Mouse (Mus musculus): ENCODE measurements around the gene E2f6. TPM values are rescaled to one million over a fixed set of nuclear protein-coding genes. Genes with fewer than 3 reads are reported as not detected.

E2f6 gene
- total and polyA plus RNA-seq, 3 experiments: 35.4 to 67.0 TPM; not detected in 1

DNA sequence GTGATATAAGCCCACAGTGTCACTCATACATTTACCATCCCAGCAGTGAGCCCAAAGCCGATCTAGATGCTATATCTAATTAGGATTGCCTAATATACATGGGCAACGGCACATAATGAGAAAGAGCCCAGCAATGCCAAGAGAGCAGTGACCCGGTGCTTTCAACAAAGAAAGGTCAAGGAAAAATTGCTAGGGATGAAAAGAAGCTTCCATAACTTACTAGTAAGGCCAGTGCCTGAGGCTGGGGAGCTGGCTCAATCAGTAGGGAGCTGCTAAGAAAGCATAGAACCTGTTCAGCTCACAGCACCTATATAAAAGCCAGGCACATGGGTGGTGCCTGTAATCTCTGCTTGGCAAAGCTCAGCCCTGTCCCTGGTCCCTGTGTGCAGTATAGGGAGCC lies 30.4 kb upstream of the E2f6 start:
- Histone ChIP-seq H3K4me1 (ENCODE audit: control insufficient read depth in 1 of 2, insufficient read depth in 2 of 2, low read length in 2 of 2) (no peaks in the 10 kb centered on the region), H3K27ac (ENCODE audit: control insufficient read depth, low read depth, low read length) (no peak overlapping the region), H3K9me3 (replicated peaks; ENCODE audit: insufficient read depth, low read length) (no peaks in the 10 kb centered on the region), H3K79me2 (ENCODE audit: control insufficient read depth, insufficient read depth, low read length, poor library complexity) (no peaks in the 10 kb centered on the region), H3K9ac (ENCODE audit: control insufficient read depth, low read depth, low read length, poor library complexity, severe bottlenecking) (no peak overlapping the region), H3K4me3 (ENCODE audit: control insufficient read depth in 1 of 2, insufficient read depth in 1 of 2, low read depth in 2 of 2, low read length in 2 of 2) (no peak overlapping the region), H3K27me3 (ENCODE audit: control insufficient read depth in 1 of 2, insufficient read depth in 2 of 2, low read length in 2 of 2) (peaks cover 4 to 15% of the 10 kb centered on the region in 2 experiments), H3K36me3 (ENCODE audit: control insufficient read depth in 1 of 2, insufficient read depth in 2 of 2, low read length in 2 of 2) (no peaks in the 10 kb centered on the region)
- no peak for DNase-seq (ENCODE audit: low read depth, low spot score)
- TF ChIP-seq MAZ (IDR thresholded peaks at IDR 0.05; ENCODE audit: low read depth, low read length) (no peak), ZKSCAN1 (IDR thresholded peaks at IDR 0.05; ENCODE audit: low read depth, low read length) (no peak), MEF2A (IDR thresholded peaks at IDR 0.05; ENCODE audit: extremely low read depth, insufficient replicate concordance, low read depth, low read length, poor library complexity, severe bottlenecking) (no peak), POLR2AphosphoS2 (IDR thresholded peaks at IDR 0.05; ENCODE audit: low read length) (no peak), UBTF (IDR thresholded peaks at IDR 0.05; ENCODE audit: borderline replicate concordance, insufficient read depth, low read depth, low read length) (no peak), KAT2A (conservative IDR thresholded peaks at IDR 0.05; ENCODE audit: low read depth, low read length) (no peak), POLR2A (IDR thresholded peaks at IDR 0.05; ENCODE audit: control insufficient read depth in 1 of 2, insufficient read depth in 1 of 2, low read depth in 1 of 2, low read length in 2 of 2, poor library complexity in 1 of 2) (no peak), MYB (IDR thresholded peaks at IDR 0.05; ENCODE audit: low read depth, low read length) (no peak), USF2 (IDR thresholded peaks at IDR 0.05; ENCODE audit: borderline replicate concordance in 1 of 2, insufficient read depth in 1 of 2, low read depth in 1 of 2, low read length in 2 of 2) (no peak), NELFE (IDR thresholded peaks at IDR 0.05; ENCODE audit: low read depth, low read length) (no peak), USF1 (IDR thresholded peaks at IDR 0.05; ENCODE audit: low read depth, low read length) (no peak), MYC (IDR thresholded peaks at IDR 0.05; ENCODE audit: low read depth, low read length) (no peak), GATA1 (IDR thresholded peaks at IDR 0.05; ENCODE audit: low read depth, low read length) (no peak)

DNA sequence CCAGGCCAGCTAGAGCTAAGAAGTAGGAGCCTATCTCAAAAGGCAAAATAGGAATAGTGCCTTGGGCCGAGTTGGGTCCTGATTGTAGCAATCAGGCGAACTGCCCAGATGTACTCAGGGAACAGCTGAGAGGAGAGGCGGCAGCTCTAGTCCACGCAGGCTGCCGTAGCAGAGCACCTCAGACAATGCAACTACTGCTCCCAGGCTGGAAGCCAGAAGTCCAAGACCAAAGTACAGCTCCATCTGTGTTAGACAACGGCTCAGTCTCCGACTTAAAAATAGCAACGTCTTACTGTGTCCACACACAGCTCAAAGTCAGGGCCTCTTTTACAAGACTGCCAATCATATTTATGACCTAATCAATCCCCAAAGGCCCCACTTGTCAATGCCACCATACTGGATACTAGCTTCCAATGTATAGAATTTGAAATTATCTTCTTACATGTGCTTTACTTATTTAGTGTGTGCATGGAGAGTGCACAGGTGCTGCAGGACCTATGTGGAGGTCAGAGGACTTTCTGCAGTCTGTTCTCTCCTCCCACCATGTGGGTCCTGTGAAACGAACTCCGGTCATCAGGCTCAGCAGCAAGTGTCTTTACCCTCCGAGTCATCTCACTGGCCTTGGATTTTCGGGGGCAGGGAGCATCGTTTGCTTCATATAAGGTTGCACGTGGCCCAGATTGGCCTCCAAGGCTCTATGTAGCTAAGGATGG lies 29.6 kb upstream of the E2f6 start:
- H3K36me3 ChIP-seq (ENCODE audit: control insufficient read depth in 1 of 2, insufficient read depth in 2 of 2, low read length in 2 of 2): no peaks in the 10 kb centered on the region
- no peaks in the 10 kb centered on the region for H3K4me1 ChIP-seq (ENCODE audit: control insufficient read depth in 1 of 2, insufficient read depth in 2 of 2, low read length in 2 of 2)

More for the DNA sequence above, 29.6 kb upstream of the E2f6 start:
- Histone ChIP-seq H3K79me2 (ENCODE audit: control insufficient read depth, insufficient read depth, low read length, poor library complexity) (no peaks in the 10 kb centered on the region), H3K27ac (ENCODE audit: control insufficient read depth, low read depth, low read length) (no peak overlapping the region), H3K9ac (ENCODE audit: control insufficient read depth, low read depth, low read length, poor library complexity, severe bottlenecking) (no peak overlapping the region), H3K27me3 (ENCODE audit: control insufficient read depth in 1 of 2, insufficient read depth in 2 of 2, low read length in 2 of 2) (peaks cover 4 to 10% of the 10 kb centered on the region in 2 experiments), H3K9me3 (replicated peaks; ENCODE audit: insufficient read depth, low read length) (no peaks in the 10 kb centered on the region), H3K4me3 (ENCODE audit: control insufficient read depth in 1 of 2, insufficient read depth in 1 of 2, low read depth in 2 of 2, low read length in 2 of 2) (no peak overlapping the region)
- no peak for DNase-seq (ENCODE audit: low read depth, low spot score)
- TF ChIP-seq BHLHE40 (IDR thresholded peaks at IDR 0.05; ENCODE audit: borderline replicate concordance, low read depth, low read length): no peak
- no peak for TF ChIP-seq POLR2AphosphoS5 (IDR thresholded peaks at IDR 0.05; ENCODE audit: borderline replicate concordance, low read depth, low read length)
- no peak for TF ChIP-seq ZNF384 (IDR thresholded peaks at IDR 0.05; ENCODE audit: low read depth, low read length)
- no peak for TF ChIP-seq MAX (IDR thresholded peaks at IDR 0.05; ENCODE audit: low read length)
- TF ChIP-seq MEF2A (IDR thresholded peaks at IDR 0.05; ENCODE audit: extremely low read depth, insufficient replicate concordance, low read depth, low read length, poor library complexity, severe bottlenecking): no peak
- no peak for TF ChIP-seq NELFE (IDR thresholded peaks at IDR 0.05; ENCODE audit: low read depth, low read length)
- TF ChIP-seq GABPA (IDR thresholded peaks at IDR 0.05; ENCODE audit: low read depth, low read length): no peak
- TF ChIP-seq EP300 (IDR thresholded peaks at IDR 0.05; ENCODE audit: low read depth in 1 of 2, low read length in 2 of 2): no peak
- no peak for TF ChIP-seq TBP (IDR thresholded peaks at IDR 0.05; ENCODE audit: low read depth, low read length)
- TF ChIP-seq TCF12 (IDR thresholded peaks at IDR 0.05; ENCODE audit: low read depth, low read length): no peak
- no peak for TF ChIP-seq NRF1 (IDR thresholded peaks at IDR 0.05; ENCODE audit: insufficient read depth, low read depth, low read length, poor library complexity, severe bottlenecking)
- no peak for TF ChIP-seq UBTF (IDR thresholded peaks at IDR 0.05; ENCODE audit: borderline replicate concordance, insufficient read depth, low read depth, low read length)
- no peak for TF ChIP-seq USF2 (IDR thresholded peaks at IDR 0.05; ENCODE audit: borderline replicate concordance in 1 of 2, insufficient read depth in 1 of 2, low read depth in 1 of 2, low read length in 2 of 2)
- no peak for TF ChIP-seq GATA1 (IDR thresholded peaks at IDR 0.05; ENCODE audit: low read depth, low read length)
- no peak for TF ChIP-seq JUND (IDR thresholded peaks at IDR 0.05; ENCODE audit: low read depth, low read length)
- no peak for TF ChIP-seq SIN3A (IDR thresholded peaks at IDR 0.05; ENCODE audit: low read length)
- no peak for TF ChIP-seq ELF1 (IDR thresholded peaks at IDR 0.05; ENCODE audit: low read depth, low read length)
- TF ChIP-seq KAT2A (conservative IDR thresholded peaks at IDR 0.05; ENCODE audit: low read depth, low read length): no peak
- TF ChIP-seq MXI1 (IDR thresholded peaks at IDR 0.05; ENCODE audit: low read depth, low read length): no peak
